Mouse (Mus musculus): Measurements from ENCODE around the gene Lrrc8b. TPM values are rescaled to one million over a fixed set of nuclear protein-coding genes. Genes with fewer than 3 reads are reported as not detected.
A peak's percentile ranks its signal among the peaks of the same experiment; 100 is the strongest.

Gene Lrrc8b
- polyA plus RNA-seq, 1 experiment from 2014 or later, result 9.4 TPM

- H3K9me3 ChIP-seq (ENCODE audit: control insufficient read depth, low read length), result no peaks in the 10 kb centered on the region
- peak overlapping the region; percentile 98 for H3K9ac ChIP-seq (ENCODE audit: low read depth, low read length)
- no peak for ATAC-seq (replicated peaks; ENCODE audit: low FRiP score)
- peak overlapping the region; percentile 97 for H3K4me2 ChIP-seq
- DNase-seq (ENCODE audit: low spot score), result no peak
- WGBS, result 79% methylated on average over 12 of the region's 12 CpGs
- H3K27ac ChIP-seq (ENCODE audit: low read depth, low read length), result peak overlapping the region; percentile 85
- H3K4me3 ChIP-seq (ENCODE audit: low read depth, low read length), result peak overlapping the region; percentile 84
- peaks cover 38% of the 10 kb centered on the region for H3K4me1 ChIP-seq (replicated peaks; ENCODE audit: control insufficient read depth, insufficient read depth, low read length)
- no peaks in the 10 kb centered on the region; the same call in 1 of the 2 replicates for H3K36me3 ChIP-seq (ENCODE audit: control insufficient read depth, insufficient read depth, low read length)
- no peaks in the 10 kb centered on the region for H3K27me3 ChIP-seq (replicated peaks; ENCODE audit: control insufficient read depth, insufficient read depth, low read length)
These were observed 1.0 kb upstream of the Lrrc8b start for GRCm38 (mm10) chr5:105414341-105415120.

- ATAC-seq (replicated peaks; ENCODE audit: low FRiP score), result peak; percentile 15; the same call in 1 of the 2 replicates
- H3K4me1 ChIP-seq (replicated peaks; ENCODE audit: control insufficient read depth, insufficient read depth, low read length), result peaks cover 30% of the 10 kb centered on the region
These were observed 538 bp downstream of the Lrrc8b start for GRCm38 (mm10) chr5:105415951-105416675.

DNA sequence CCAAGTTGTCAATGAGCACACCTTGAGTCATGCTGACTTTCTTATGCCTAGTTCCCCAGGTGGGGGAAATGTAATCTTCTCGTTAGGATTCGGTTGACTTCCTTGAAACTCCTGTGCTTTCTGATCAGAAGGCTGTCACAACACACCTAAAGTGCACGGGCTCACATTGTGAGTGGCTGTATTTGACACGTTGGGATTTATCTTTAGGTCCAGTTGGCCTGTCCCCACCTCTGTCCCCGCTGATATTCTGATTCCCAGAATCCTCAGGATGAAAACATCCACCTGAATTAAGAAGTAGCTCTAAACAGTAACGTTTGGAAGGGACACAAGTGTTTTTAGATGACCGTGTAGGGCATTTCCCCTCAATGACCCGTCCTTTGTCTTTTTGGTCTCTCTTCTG lies 1.6 kb downstream of the Lrrc8b start:
- no peaks in the 10 kb centered on the region for H3K27me3 ChIP-seq (replicated peaks; ENCODE audit: control insufficient read depth, insufficient read depth, low read length)
- H3K4me2 ChIP-seq, result peak overlapping the region; percentile 97
- no peaks in the 10 kb centered on the region; the same call in 1 of the 2 replicates for H3K36me3 ChIP-seq (ENCODE audit: control insufficient read depth, insufficient read depth, low read length)
- no peak overlapping the region for H3K27ac ChIP-seq (ENCODE audit: low read depth, low read length)
- no peaks in the 10 kb centered on the region for H3K9me3 ChIP-seq (ENCODE audit: control insufficient read depth, low read length)
- ATAC-seq (replicated peaks; ENCODE audit: low FRiP score), result no peak
- H3K4me1 ChIP-seq (replicated peaks; ENCODE audit: control insufficient read depth, insufficient read depth, low read length), result peaks cover 21% of the 10 kb centered on the region
- WGBS, result 59% methylated on average over 8 of the region's 8 CpGs
- no peak overlapping the region for H3K4me3 ChIP-seq (ENCODE audit: low read depth, low read length)
- H3K9ac ChIP-seq (ENCODE audit: low read depth, low read length), result no peak overlapping the region
- DNase-seq (ENCODE audit: low spot score), result no peak

More at GRCm38 (mm10) chr5:105415951-105416675, 538 bp downstream of the Lrrc8b start:
- Histone ChIP-seq H3K4me2 (peak overlapping the region; percentile 97), H3K36me3 (ENCODE audit: control insufficient read depth, insufficient read depth, low read length) (no peaks in the 10 kb centered on the region; the same call in 1 of the 2 replicates), H3K4me3 (ENCODE audit: low read depth, low read length) (peak overlapping the region; percentile 84), H3K9ac (ENCODE audit: low read depth, low read length) (peak overlapping the region; percentile 98), H3K27me3 (replicated peaks; ENCODE audit: control insufficient read depth, insufficient read depth, low read length) (no peaks in the 10 kb centered on the region), H3K9me3 (ENCODE audit: control insufficient read depth, low read length) (no peaks in the 10 kb centered on the region), H3K27ac (ENCODE audit: low read depth, low read length) (peak overlapping the region; percentile 85)
- WGBS, result 4% methylated on average over 31 of the region's 36 CpGs
- no peak for DNase-seq (ENCODE audit: low spot score)

DNA sequence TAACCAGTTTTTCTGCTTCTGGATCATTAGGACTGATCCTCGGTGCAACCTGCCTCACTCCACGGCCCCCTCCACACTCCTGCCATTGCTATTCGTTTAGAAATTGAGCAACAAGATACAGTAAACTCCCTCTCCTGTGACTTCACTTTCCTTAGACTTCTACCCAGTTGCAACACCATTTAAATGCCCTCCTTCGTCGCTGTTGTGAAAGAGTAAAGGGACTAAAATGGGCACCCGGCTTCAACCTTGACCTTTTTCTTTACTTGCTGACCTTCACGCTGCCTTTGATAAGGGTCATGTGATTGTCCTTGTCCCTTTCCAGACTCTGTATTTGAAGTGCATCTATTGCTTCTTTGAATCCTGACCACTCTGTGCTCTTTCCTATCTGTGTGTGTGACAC lies 2.8 kb downstream of the Lrrc8b start:
- no peak overlapping the region for H3K9ac ChIP-seq (ENCODE audit: low read depth, low read length)
- DNase-seq (ENCODE audit: low spot score), result no peak
- H3K9me3 ChIP-seq (ENCODE audit: control insufficient read depth, low read length), result no peaks in the 10 kb centered on the region
- no peak overlapping the region for H3K27ac ChIP-seq (ENCODE audit: low read depth, low read length)
- no peak for ATAC-seq (replicated peaks; ENCODE audit: low FRiP score)
- peak overlapping the region; percentile 2 for H3K4me2 ChIP-seq
- H3K36me3 ChIP-seq (ENCODE audit: control insufficient read depth, insufficient read depth, low read length), result no peaks in the 10 kb centered on the region; the same call in 1 of the 2 replicates
- H3K4me1 ChIP-seq (replicated peaks; ENCODE audit: control insufficient read depth, insufficient read depth, low read length), result peaks cover 21% of the 10 kb centered on the region
- H3K4me3 ChIP-seq (ENCODE audit: low read depth, low read length), result no peak overlapping the region
- 71% methylated on average over 7 of the region's 7 CpGs for WGBS
- H3K27me3 ChIP-seq (replicated peaks; ENCODE audit: control insufficient read depth, insufficient read depth, low read length), result no peaks in the 10 kb centered on the region

DNA sequence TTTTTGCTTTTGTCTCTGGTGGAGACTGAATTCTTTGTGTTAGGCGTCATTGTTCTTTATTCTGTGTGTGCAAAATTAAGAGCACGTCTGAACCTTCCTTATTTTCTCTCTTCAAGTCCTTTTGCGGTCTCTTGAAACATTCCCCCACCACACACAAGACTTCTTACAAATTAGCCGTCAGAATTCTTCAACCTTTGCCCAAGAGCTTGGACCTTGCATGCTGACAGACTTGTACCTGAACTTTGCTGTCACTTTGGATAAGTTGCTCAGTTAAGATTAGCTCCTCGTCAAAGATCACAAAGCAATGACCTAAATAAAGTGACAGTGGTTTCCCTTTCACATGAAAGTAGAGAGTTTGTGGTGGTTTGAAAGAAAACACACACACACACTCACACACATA lies 3.3 kb downstream of the Lrrc8b start:
- Histone ChIP-seq H3K4me1 (replicated peaks; ENCODE audit: control insufficient read depth, insufficient read depth, low read length) (peaks cover 21% of the 10 kb centered on the region), H3K27me3 (replicated peaks; ENCODE audit: control insufficient read depth, insufficient read depth, low read length) (no peaks in the 10 kb centered on the region), H3K27ac (ENCODE audit: low read depth, low read length) (no peak overlapping the region), H3K4me3 (ENCODE audit: low read depth, low read length) (no peak overlapping the region), H3K9me3 (ENCODE audit: control insufficient read depth, low read length) (no peaks in the 10 kb centered on the region), H3K9ac (ENCODE audit: low read depth, low read length) (no peak overlapping the region), H3K36me3 (ENCODE audit: control insufficient read depth, insufficient read depth, low read length) (no peaks in the 10 kb centered on the region; the same call in 1 of the 2 replicates), H3K4me2 (no peak overlapping the region)
- WGBS, result 84% methylated on average over 5 of the region's 5 CpGs
- DNase-seq (ENCODE audit: low spot score) (no peak), ATAC-seq (replicated peaks; ENCODE audit: low FRiP score) (no peak)

DNA sequence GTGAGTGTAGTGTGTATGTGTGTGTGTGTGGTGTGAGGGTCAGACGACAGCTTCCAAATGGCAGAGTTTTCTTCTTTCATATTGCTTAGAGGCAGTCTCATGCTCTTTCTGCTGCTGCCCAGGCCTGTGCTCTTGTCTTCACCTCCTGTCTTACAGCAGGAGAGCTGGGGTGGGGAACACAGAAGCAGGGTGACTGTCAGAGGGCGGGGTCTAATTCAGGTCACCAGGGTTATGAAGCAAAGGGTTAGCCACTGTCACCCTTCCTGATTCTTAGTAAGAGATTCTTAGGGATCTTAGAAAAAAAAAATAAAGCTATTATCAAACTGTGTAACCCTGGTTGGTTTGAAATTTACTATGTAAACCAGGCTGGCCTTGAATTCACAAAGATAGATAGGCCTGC lies 10.0 kb downstream of the Lrrc8b start:
- H3K36me3 ChIP-seq (ENCODE audit: control insufficient read depth, insufficient read depth, low read length), result no peaks in the 10 kb centered on the region
- H3K9ac ChIP-seq (ENCODE audit: low read depth, low read length), result no peak overlapping the region
- no peaks in the 10 kb centered on the region for H3K9me3 ChIP-seq (ENCODE audit: control insufficient read depth, low read length)
- H3K27me3 ChIP-seq (replicated peaks; ENCODE audit: control insufficient read depth, insufficient read depth, low read length), result no peaks in the 10 kb centered on the region
- DNase-seq (ENCODE audit: low spot score) (no peak), ATAC-seq (replicated peaks; ENCODE audit: low FRiP score) (no peak)
- no peaks in the 10 kb centered on the region for H3K4me1 ChIP-seq (replicated peaks; ENCODE audit: control insufficient read depth, insufficient read depth, low read length)
- 91% methylated on average over 2 of the region's 2 CpGs for WGBS
- H3K4me3 ChIP-seq (ENCODE audit: low read depth, low read length), result no peak overlapping the region
- H3K4me2 ChIP-seq, result no peak overlapping the region
- no peak overlapping the region for H3K27ac ChIP-seq (ENCODE audit: low read depth, low read length)

DNA sequence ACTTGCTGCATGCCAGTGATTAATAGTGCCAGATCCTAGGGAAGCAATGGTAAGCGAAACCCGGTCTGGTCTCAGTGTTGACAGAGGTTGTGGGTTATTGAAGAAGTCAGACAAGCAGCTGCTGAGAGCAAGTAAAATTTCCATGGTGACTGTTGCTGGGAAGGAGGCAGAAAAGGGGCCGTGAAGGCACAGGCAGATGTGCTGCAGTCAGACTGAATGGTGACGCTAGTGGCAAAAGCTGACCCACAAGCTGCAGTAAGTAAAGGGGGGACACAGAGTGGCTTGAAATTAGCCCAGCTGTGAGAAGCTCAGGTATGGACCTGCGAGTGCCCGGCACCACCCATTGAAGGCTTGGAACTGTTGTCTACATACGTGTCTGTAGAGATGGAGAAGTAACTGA lies 11.8 kb downstream of the Lrrc8b start:
- no peak for ATAC-seq (replicated peaks; ENCODE audit: low FRiP score)
- Histone ChIP-seq H3K36me3 (ENCODE audit: control insufficient read depth, insufficient read depth, low read length) (no peaks in the 10 kb centered on the region), H3K4me2 (no peak overlapping the region), H3K27me3 (replicated peaks; ENCODE audit: control insufficient read depth, insufficient read depth, low read length) (no peaks in the 10 kb centered on the region), H3K9me3 (ENCODE audit: control insufficient read depth, low read length) (no peaks in the 10 kb centered on the region), H3K4me3 (ENCODE audit: low read depth, low read length) (no peak overlapping the region), H3K27ac (ENCODE audit: low read depth, low read length) (no peak overlapping the region), H3K4me1 (replicated peaks; ENCODE audit: control insufficient read depth, insufficient read depth, low read length) (no peaks in the 10 kb centered on the region), H3K9ac (ENCODE audit: low read depth, low read length) (no peak overlapping the region)
- 75% methylated on average over 7 of the region's 7 CpGs for WGBS
- no peak for DNase-seq (ENCODE audit: low spot score)

DNA sequence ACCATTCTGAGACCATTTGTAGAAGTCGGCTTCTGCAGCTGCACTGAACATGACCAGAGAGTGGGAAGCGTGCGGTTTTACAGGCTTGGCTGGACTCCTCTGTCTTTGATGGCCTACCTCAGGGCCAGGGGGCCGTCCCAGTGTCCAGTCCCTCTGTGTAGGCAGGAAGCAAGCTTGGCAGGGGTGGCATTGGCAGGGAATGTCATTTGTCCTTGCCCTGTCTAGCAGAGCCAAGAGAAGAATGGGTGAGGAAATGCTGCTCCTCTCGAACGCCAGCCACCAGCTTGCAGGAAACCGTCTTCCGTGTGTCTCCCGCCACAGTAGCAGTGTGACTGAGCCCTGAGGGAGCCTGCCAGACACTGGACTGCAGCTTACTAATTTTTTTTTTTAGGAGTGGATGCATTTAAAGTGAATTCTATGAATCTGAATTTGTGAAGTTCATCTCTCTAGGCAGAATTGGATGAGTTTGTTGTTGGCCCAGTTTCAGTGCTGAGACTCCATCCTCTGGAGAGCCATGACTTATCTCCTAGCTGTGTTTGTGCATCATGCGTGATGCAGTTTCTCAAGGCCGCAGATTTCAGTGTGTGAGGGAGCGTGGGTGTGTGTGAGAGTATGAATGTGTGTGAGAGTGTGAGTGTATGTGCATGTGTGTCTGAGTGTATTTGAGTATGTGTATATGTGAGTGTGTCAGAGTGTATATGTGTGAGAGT lies 12.8 kb downstream of the Lrrc8b start:
- DNase-seq (ENCODE audit: low spot score) (no peak), ATAC-seq (replicated peaks; ENCODE audit: low FRiP score) (0 out of 2 replicates have a peak, but pooled peaks have one; percentile 12)
- Histone ChIP-seq H3K9ac (ENCODE audit: low read depth, low read length) (no peak overlapping the region), H3K4me1 (replicated peaks; ENCODE audit: control insufficient read depth, insufficient read depth, low read length) (no peaks in the 10 kb centered on the region), H3K9me3 (ENCODE audit: control insufficient read depth, low read length) (no peaks in the 10 kb centered on the region), H3K4me3 (ENCODE audit: low read depth, low read length) (no peak overlapping the region), H3K36me3 (ENCODE audit: control insufficient read depth, insufficient read depth, low read length) (no peaks in the 10 kb centered on the region), H3K27me3 (replicated peaks; ENCODE audit: control insufficient read depth, insufficient read depth, low read length) (no peaks in the 10 kb centered on the region), H3K4me2 (no peak overlapping the region), H3K27ac (ENCODE audit: low read depth, low read length) (no peak overlapping the region)
- WGBS, result 74% methylated on average over 12 of the region's 12 CpGs
